Mouse (Mus musculus) kidney, postnatal 4 days (tissue): ENCODE data around the gene C1ql1.

Source experiments
- DNase-seq, 2 experiments: peaks; one replicate each; pipeline ENCODE4 v3.0.0; 2021; ENCODE audit warnings: mixed read lengths in 2 of 2

The C1ql1 gene

GRCm38 (mm10) chr11:102898408-102898807 lies 48.1 kb downstream of the C1ql1 start:
- no peak for DNase-seq

DNA sequence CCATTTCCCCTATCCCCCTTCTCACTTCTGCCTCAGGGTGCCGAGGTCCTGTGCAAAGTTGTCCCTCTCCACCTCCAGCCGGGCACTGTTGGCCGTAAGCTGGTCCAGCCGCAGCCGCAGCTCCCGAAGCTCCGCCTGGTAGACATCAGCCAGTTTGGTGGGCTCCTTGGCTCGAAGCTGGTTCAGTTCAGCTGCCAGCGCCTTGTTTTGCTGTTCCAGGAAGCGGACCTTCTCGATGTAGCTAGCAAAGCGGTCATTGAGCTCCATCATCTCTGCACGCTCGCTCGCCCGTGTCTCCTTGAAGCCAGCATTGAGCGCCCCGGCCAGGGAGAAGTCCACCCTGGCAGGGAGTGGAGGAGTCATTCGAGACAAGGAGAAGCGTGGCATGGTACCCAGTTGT lies 49.8 kb downstream of the C1ql1 start:
- no peak for DNase-seq

GRCm38 (mm10) chr11:102895779-102896178 lies 50.7 kb downstream of the C1ql1 start:
- DNase-seq = no peak

DNA sequence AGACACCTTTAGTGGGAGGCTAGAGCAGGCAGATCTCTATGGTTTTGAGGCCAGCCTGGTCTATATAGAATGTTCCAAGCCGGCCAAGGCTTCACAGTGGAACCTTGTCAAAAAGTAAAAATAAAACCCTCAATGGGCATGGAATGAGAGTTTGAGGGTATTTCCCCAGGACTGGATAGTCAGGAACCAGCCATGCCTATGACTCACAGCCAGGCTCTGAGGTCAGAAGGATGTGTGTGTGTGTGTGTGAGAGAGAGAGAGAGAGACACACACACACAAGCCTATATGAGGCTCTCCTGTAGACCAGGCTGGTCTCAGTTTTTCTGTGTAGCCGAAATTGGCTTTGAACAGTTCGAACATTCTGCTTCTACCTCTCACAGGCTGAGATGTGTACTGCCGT lies 51.8 kb downstream of the C1ql1 start:
- no peak for DNase-seq

GRCm38 (mm10) chr11:102893015-102893651 lies 53.4 kb downstream of the C1ql1 start:
- DNase-seq = peak; percentile 80 to 90

DNA sequence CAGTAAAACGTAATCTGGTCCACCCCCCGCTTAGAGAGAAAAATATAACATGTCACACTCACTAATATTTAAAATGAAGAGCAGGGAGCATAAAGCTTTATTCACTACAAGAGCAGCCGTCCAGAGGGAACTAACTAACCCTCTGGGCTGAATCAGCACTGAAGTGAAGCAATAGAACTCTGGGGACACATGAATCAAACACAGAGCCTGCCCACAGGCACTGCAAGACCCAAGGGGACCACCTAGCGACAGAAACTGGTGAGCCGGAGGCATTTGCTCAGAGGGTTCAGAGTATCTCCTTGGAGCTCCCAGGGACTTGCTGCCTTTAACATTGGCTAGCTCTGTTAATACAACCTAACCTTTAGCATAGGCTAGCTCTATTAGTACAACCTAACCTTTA lies 56.4 kb downstream of the C1ql1 start:
- DNase-seq = peak in 1 of 2 experiments; percentile 26
